Mouse (Mus musculus) ES-Bruce4 (cell line): ENCODE measurements around the gene Fam149a. TPM values are rescaled to one million over a fixed set of nuclear protein-coding genes. Genes with fewer than 3 reads are reported as not detected.

Experiments used
- H3K27ac ChIP-seq: 2 replicates; pipeline ENCODE4 v1.5.1; 2012; ENCODE audit warnings: low read length, inconsistent platforms; ENCODE audit not compliant: insufficient read depth
- H3K27me3 ChIP-seq: 2 replicates; pipeline ENCODE4 v1.6.1; 2012; ENCODE audit warnings: mild to moderate bottlenecking, low read length, inconsistent platforms; ENCODE audit not compliant: control insufficient read depth, poor library complexity, insufficient read depth, severe bottlenecking
- H3K36me3 ChIP-seq: 2 replicates; pipeline ENCODE4 v1.6.1; 2012; ENCODE audit warnings: inconsistent platforms, mild to moderate bottlenecking, low read length, moderate library complexity; ENCODE audit not compliant: control insufficient read depth, poor library complexity, insufficient read depth, severe bottlenecking
- H3K4me1 ChIP-seq: one replicate; pipeline ENCODE4 v1.8.1; 2011; ENCODE audit warnings: low read length; ENCODE audit not compliant: control insufficient read depth, insufficient read depth
- H3K4me3 ChIP-seq: 2 replicates; pipeline ENCODE4 v1.5.1; 2011; ENCODE audit warnings: low read depth, mild to moderate bottlenecking, low read length
- H3K9ac ChIP-seq: 2 replicates; pipeline ENCODE4 v1.6.1; 2012; ENCODE audit warnings: low read depth, mild to moderate bottlenecking, inconsistent platforms; ENCODE audit not compliant: poor library complexity, severe bottlenecking
- H3K9me3 ChIP-seq: replicated peaks from 2 replicates; pipeline ENCODE4 v1.6.1; 2012; ENCODE audit warnings: mild to moderate bottlenecking, low read length, inconsistent platforms; ENCODE audit not compliant: control insufficient read depth, poor library complexity, insufficient read depth, severe bottlenecking
- CTCF ChIP-seq: IDR thresholded peaks from one replicate; pipeline ENCODE4 v1.8.1; 2011; ENCODE audit warnings: low read depth, low read length
- EP300 ChIP-seq: IDR thresholded peaks from 2 replicates; pipeline ENCODE4 v1.6.1; 2011; ENCODE audit warnings: low read depth, low read length; ENCODE audit not compliant: insufficient read depth
- POLR2A ChIP-seq: IDR thresholded peaks from one replicate; pipeline ENCODE4 v1.8.1; 2011; ENCODE audit warnings: low read length; ENCODE audit not compliant: insufficient read depth
- polyA plus RNA-seq: library from polyadenylated mRNA; stranded (reverse); fragments of >200 nt; gene quantifications from 2 replicates; pipeline ENCODE4 v1.2.4, GENCODE M21; 2011; ENCODE audit warnings: low read depth; ENCODE audit not compliant: missing spikeins, insufficient read depth, insufficient read length

Gene Fam149a
- polyA plus RNA-seq, 1 experiment: 2.0 TPM

DNA sequence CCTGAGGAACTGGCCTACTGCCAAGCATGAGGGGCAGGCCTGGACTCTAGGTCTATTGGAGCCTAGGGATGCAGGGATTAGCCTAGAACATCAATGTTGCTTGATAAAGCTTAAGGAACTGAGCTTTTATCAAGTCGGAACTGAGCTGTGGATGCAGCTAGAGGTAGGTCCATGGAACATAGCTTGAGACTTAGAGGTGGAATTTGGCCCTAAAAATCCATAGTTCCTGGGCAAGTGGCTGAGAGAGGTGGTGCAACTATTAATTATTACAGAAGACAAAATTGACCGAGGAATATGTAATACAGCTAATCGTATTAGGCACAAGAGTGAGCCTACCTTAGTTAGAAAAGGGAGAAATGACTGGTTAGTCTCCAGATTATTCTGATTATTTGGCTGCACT is 77.7 kb downstream of the Fam149a start:
- TF ChIP-seq EP300: no peak
- Histone ChIP-seq H3K9ac (no peak overlapping the region), H3K4me3 (no peak overlapping the region), H3K9me3 (no peaks in the 10 kb centered on the region), H3K4me1 (no peaks in the 10 kb centered on the region), H3K27me3 (no peaks in the 10 kb centered on the region; the same call in 1 of the 2 replicates), H3K36me3 (no peaks in the 10 kb centered on the region), H3K27ac (no peak overlapping the region)

DNA sequence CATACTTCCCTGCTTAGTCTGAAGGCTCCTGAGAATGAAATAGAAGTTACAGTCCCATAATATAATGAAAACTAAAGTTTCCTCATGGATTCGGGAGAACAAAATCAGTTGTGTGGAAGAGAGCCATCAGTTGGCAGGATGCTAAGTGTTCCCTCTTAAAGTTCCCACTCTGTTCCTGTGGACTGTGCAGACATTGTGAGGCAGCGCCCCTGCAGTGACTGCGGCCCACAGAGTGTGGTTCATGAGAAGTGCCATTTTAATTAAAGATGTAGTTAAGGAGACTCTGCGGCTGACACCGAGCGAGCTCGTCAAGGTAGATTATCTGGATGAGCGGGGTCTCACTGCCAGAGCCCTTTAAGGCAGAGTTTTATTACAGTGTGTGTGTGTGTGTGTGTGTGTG is 79.7 kb downstream of the Fam149a start:
- H3K4me3 ChIP-seq: no peak overlapping the region
- no peak overlapping the region for H3K27ac ChIP-seq
- no peaks in the 10 kb centered on the region for H3K4me1 ChIP-seq
- TF ChIP-seq POLR2A: no peak
- TF ChIP-seq CTCF: no peak
- no peak for TF ChIP-seq EP300
- no peaks in the 10 kb centered on the region for H3K36me3 ChIP-seq
- no peak overlapping the region for H3K9ac ChIP-seq
- H3K9me3 ChIP-seq: no peaks in the 10 kb centered on the region
- no peaks in the 10 kb centered on the region; the same call in 1 of the 2 replicates for H3K27me3 ChIP-seq

DNA sequence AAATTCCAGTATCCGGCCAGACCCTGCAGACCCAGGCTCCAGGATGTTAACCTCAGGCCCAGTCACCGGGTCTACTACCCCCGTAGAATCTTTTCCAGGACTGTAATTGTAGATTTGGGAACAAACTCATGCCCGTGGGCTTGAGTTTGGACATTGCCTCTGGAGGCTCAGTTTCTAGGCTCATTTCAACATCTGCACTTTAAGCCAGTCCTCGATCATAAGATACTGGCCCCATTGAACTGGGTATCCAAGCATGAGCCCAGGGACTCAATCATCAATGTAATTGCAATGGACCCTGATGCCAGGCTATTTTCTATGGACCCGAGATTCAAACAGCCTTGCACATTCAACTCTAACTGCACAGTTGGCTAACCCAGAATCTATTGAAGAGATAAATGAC is 86.8 kb downstream of the Fam149a start:
- H3K27ac ChIP-seq: no peak overlapping the region
- peaks cover 9% of the 10 kb centered on the region; the same call in 1 of the 2 replicates for H3K9me3 ChIP-seq
- no peak overlapping the region for H3K9ac ChIP-seq
- H3K27me3 ChIP-seq: no peaks in the 10 kb centered on the region
- H3K4me1 ChIP-seq: no peaks in the 10 kb centered on the region
- H3K36me3 ChIP-seq: no peaks in the 10 kb centered on the region
- TF ChIP-seq CTCF (no peak), EP300 (no peak), POLR2A (no peak)
- no peak overlapping the region for H3K4me3 ChIP-seq

DNA sequence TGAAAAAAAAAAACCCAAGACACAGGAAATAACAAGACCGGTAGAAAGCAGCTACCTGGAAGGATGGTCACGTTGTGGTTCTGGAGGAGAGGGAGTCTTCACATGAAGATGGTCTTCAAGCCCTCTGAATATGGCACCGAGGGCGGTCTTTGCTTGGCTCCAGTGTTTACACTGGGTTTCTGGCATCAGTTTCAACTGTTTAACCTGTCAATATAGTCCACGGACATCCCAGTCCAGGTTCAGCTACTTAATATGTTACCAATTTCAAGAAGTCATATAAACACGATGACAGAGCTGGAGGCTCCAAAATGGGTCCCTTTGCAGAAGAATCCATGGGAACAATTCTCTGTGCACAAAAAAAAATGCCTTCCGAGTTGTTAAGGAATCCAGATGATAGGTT is 87.4 kb downstream of the Fam149a start, which contains the start of gene Klkb1:
Gene Klkb1, minus strand, starts transcription at position 173 of the 400 bp plus-strand sequence.
- Histone ChIP-seq H3K9me3 (peaks cover 9% of the 10 kb centered on the region; the same call in 1 of the 2 replicates), H3K9ac (no peak within 1 kb of the TSS), H3K36me3 (no peaks in the 10 kb centered on the region), H3K4me3 (no peak within 1 kb of the TSS), H3K27ac (no peak within 1 kb of the TSS), H3K27me3 (no peaks in the 10 kb centered on the region), H3K4me1 (no peaks in the 10 kb centered on the region)
- TF ChIP-seq EP300 (no peak), POLR2A (no peak), CTCF (no peak)

DNA sequence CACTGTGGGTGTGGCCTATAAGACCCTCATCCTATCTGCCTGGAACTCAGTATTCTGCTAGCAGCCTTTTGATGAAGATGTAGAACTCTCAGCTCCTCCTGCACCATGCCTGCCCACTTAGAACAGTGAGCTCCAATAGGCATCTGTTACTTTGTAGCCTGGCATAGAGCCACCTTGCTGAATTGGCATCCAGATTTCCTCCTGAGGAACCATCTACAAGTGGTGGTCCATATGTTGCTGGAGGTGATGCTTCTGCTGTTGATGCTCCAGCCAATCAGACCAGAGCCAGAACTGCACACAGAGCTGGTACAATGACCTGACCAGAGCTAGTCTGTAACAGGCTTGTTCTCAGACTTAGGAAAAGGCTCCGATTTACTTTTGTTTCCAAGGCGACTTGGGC is 90.3 kb downstream of the Fam149a start:
- Histone ChIP-seq H3K4me3 (no peak overlapping the region), H3K27me3 (no peaks in the 10 kb centered on the region), H3K4me1 (no peaks in the 10 kb centered on the region), H3K9me3 (peaks cover 9% of the 10 kb centered on the region; the same call in 1 of the 2 replicates), H3K36me3 (no peaks in the 10 kb centered on the region), H3K27ac (no peak overlapping the region), H3K9ac (no peak overlapping the region)
- no peak for TF ChIP-seq EP300
- no peak for TF ChIP-seq CTCF
- no peak for TF ChIP-seq POLR2A

Other genes starting within 250 kb of the Fam149a start
- not detected in 2 replicates for gene F11, start 120.3 kb downstream of the Fam149a start, polyA plus RNA-seq
- 0.12 TPM in 1 of 2 replicates, not detected in the other for gene Klkb1, start 87.4 kb downstream of the Fam149a start, polyA plus RNA-seq
- not detected in 2 replicates for gene Gm45753, start 73.8 kb downstream of the Fam149a start, polyA plus RNA-seq
- gene Cyp4v3, start 49.1 kb downstream of the Fam149a start, polyA plus RNA-seq: 0.63 and 0.87 TPM in 2 replicates
- gene Tlr3, start 28.8 kb upstream of the Fam149a start, polyA plus RNA-seq: 0.53 and 2.0 TPM in 2 replicates
- gene Sorbs2, start 125.5 kb upstream of the Fam149a start, polyA plus RNA-seq: 2.8 and 3.5 TPM in 2 replicates